Mouse (Mus musculus) midbrain, postnatal 0 days (tissue): ENCODE measurements around the gene Gpr157. TPM values are rescaled to one million over a fixed set of nuclear protein-coding genes. Genes with fewer than 3 reads are reported as not detected.
A peak's percentile ranks its signal among the peaks of the same experiment; 100 is the strongest.

Source experiments
- ATAC-seq: fragments of 200-750 bp; cut with Nextera tagmentation; 2 replicates; pipeline ENCODE4 v1.8.0; 2017; ENCODE audit warnings: moderate number of reproducible peaks, mild to moderate bottlenecking, moderate TSS enrichment, moderate library complexity; ENCODE audit not compliant: low FRiP score
- DNase-seq: peaks from one replicate; pipeline ENCODE4 v3.0.0-alpha.2; 2015; ENCODE audit warnings: low spot score
- H3K27ac ChIP-seq: fragments of 300-500 bp; sonication (generic); 2 replicates; pipeline ENCODE4 v1.5.1; 2014; ENCODE audit warnings: low read depth, mild to moderate bottlenecking, low read length, mixed read lengths
- H3K27me3 ChIP-seq: fragments of 300-500 bp; sonication (generic); 2 replicates; pipeline ENCODE4 v1.6.1; 2014; ENCODE audit warnings: low read length, control low read depth, mixed read lengths; ENCODE audit not compliant: insufficient read depth
- H3K36me3 ChIP-seq: fragments of 300-500 bp; sonication (generic); 2 replicates; pipeline ENCODE4 v1.6.1; 2014; ENCODE audit warnings: low read length, control low read depth, mixed read lengths; ENCODE audit not compliant: insufficient read depth
- H3K4me1 ChIP-seq: fragments of 300-500 bp; sonication (generic); 2 replicates; pipeline ENCODE4 v1.6.1; 2014; ENCODE audit warnings: mild to moderate bottlenecking, control low read depth, antibody characterized with exemption, low read length, mixed read lengths; ENCODE audit not compliant: insufficient read depth
- H3K4me2 ChIP-seq: fragments of 300-500 bp; sonication (generic); 2 replicates; pipeline ENCODE4 v1.6.1; 2014; ENCODE audit warnings: low read depth, mild to moderate bottlenecking, low read length, mixed read lengths; ENCODE audit not compliant: poor library complexity, severe bottlenecking
- H3K4me3 ChIP-seq: fragments of 300-500 bp; sonication (generic); 2 replicates; pipeline ENCODE4 v1.5.1; 2014; ENCODE audit warnings: low read depth, mild to moderate bottlenecking, low read length, moderate library complexity
- H3K9ac ChIP-seq: fragments of 300-500 bp; sonication (generic); replicated peaks from 2 replicates; pipeline ENCODE4 v1.6.1; 2014; ENCODE audit warnings: mild to moderate bottlenecking, low read length, moderate library complexity, mixed read lengths; ENCODE audit not compliant: poor library complexity, severe bottlenecking
- H3K9me3 ChIP-seq: fragments of 300-500 bp; sonication (generic); 2 replicates; pipeline ENCODE4 v1.6.1; 2016; ENCODE audit warnings: low read length, control low read depth
- CTCF ChIP-seq: IDR thresholded peaks from 2 replicates; pipeline ENCODE4 v1.5.1; 2016; ENCODE audit warnings: antibody characterized with exemption, mild to moderate bottlenecking
- WGBS: fragments of 180-500 bp; shearing (Covaris S2); extraction: QIAGEN DNeasy Blood & Tissue Kit; methylation state at CpG from one replicate; pipeline ENCODE4 v1.1.7; 2014; 5-methylcytosine and 5-hydroxymethylcytosine counted together
- polyA plus RNA-seq: library from polyadenylated mRNA; unstranded; fragments of >200 nt; fragmentation: Nextera tagmentation; extraction: Ambion mirVana; gene quantifications from 2 replicates; pipeline ENCODE4 v1.2.1, GENCODE M21; 2015
- total RNA-seq: library from RNA; depleted of rRNA; stranded (reverse); fragments of >200 nt; gene quantifications from 2 replicates; pipeline ENCODE4 v1.2.3, GENCODE M21; 2014

Gene Gpr157
- total and polyA plus RNA-seq, 2 experiments from 2014 or later, result 0.47 to 4.4 TPM

DNA sequence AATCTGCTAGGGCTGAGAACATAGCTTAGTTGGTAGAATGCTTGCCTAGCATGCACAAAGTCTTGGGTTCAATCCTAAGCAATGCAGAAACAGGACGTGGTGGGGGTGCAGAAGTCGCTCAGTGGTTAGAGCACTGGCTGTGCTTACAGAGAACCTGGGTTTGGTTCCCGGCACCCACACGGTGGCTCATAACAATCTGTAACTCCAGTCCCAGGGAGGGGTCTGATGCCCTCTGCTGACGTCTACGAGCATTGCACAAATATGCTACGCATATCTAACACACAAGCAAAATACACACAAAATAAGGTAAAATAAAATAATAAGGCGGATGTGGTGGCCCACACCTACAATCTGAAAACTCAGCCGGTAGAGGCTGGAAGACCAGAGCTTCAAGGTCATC lies 43.6 kb upstream of the Gpr157 start:
- 97% methylated on average over 9 of the region's 9 CpGs for WGBS
- Histone ChIP-seq H3K9me3 (no peaks in the 10 kb centered on the region), H3K4me1 (peaks cover 12% of the 10 kb centered on the region), H3K9ac (no peak overlapping the region), H3K27ac (no peak overlapping the region), H3K4me3 (no peak overlapping the region), H3K27me3 (peaks cover 17% of the 10 kb centered on the region), H3K4me2 (no peak overlapping the region), H3K36me3 (no peaks in the 10 kb centered on the region)
- no peak for ATAC-seq
- no peak for DNase-seq
- TF ChIP-seq CTCF, result 0 out of 2 replicates have a peak, but pooled peaks have one; percentile 6

DNA sequence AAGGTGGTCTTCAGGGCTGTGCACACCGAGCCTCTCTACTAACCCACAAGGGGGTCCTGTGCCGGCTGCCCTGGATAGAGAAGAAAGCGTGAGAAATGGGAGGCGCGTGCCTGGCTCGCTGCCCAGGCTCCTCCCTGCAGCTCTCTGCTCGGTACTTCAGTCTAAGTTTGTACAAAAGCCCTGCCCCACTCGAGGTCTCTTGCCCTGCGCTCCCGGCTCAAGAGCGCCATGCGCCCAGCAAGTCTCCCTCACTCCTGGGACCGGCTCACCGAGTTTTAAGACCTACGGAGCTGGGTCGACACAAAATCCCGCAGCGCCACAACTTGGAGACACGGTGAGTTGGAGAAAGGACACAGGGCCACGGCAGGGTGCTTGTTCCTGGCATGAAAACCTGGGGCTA lies 39.1 kb upstream of the Gpr157 start:
- no peak overlapping the region for H3K27ac ChIP-seq
- H3K9me3 ChIP-seq, result no peaks in the 10 kb centered on the region
- H3K4me2 ChIP-seq, result peak overlapping the region; percentile 96
- peaks cover 26% of the 10 kb centered on the region for H3K27me3 ChIP-seq
- H3K4me3 ChIP-seq, result peak overlapping the region; percentile 44
- H3K36me3 ChIP-seq, result no peaks in the 10 kb centered on the region
- no peak for ATAC-seq
- WGBS, result 3% methylated on average over 20 of the region's 20 CpGs
- peaks cover 15% of the 10 kb centered on the region for H3K4me1 ChIP-seq
- H3K9ac ChIP-seq, result peak overlapping the region; percentile 19; the same call in 1 of the 2 replicates
- DNase-seq, result peak; percentile 53
- no peak for TF ChIP-seq CTCF

DNA sequence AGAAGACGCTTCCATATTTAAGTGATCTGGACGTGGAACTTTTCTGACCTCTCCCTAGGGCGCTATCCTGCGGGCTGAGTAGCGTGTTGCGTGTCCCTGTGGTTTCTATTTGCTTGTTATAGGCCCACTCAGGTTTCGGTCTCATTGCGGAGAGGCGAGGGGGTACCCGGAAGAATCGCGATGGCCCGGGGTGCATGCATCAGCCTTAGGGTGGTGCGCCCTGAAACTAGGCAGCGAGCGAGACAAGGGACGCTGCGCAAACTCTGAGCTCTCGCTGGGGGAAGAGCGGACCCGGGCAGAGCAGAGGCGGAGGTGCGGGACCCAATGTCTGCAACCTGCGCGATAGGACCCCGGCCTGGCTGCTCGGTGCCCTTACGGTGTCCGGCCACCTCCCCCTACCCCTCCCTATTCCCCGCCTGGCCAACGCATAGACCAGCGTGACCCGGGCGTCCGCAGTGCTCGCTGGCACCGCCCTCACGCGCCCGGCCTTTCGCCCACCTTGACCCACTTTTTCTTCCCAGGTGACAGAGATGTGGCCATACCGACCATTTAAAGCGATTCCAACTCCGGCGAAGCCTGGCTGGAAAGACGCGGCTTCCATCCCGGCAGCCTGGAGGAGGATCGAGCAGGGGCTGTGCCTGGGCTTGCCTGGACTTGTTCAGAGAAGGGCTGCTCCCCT lies 38.5 kb upstream of the Gpr157 start:
- no peak for TF ChIP-seq CTCF
- peak overlapping the region; percentile 96 for H3K4me2 ChIP-seq
- H3K27me3 ChIP-seq, result peaks cover 26% of the 10 kb centered on the region
- H3K27ac ChIP-seq, result no peak overlapping the region
- no peak for ATAC-seq
- no peaks in the 10 kb centered on the region for H3K9me3 ChIP-seq
- peak overlapping the region; percentile 44 for H3K4me3 ChIP-seq
- WGBS, result 3% methylated on average over 40 of the region's 49 CpGs
- H3K4me1 ChIP-seq, result peaks cover 15% of the 10 kb centered on the region
- 0 out of 2 replicates have a peak overlapping the region, but pooled peaks have one; percentile 19 for H3K9ac ChIP-seq
- no peaks in the 10 kb centered on the region for H3K36me3 ChIP-seq
- no peak for DNase-seq

DNA sequence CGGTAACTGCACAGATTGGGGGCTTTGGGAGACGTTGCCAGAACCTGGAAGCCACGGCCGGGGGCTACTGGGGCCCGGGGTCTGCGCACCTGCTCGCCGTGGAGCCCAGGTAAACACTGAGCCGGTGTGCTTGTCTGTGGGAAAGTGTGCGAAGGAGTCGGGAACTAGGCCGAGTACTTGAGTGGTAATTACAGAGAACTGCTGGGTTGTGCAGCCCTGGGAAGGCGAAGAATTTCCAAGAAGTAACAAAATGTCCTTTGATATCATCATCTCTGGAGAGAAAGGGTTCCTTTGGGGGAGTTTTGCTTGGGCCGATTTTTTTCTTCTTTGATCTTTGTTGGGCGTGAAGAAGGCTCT lies 38.0 kb upstream of the Gpr157 start:
- no peak for DNase-seq
- TF ChIP-seq CTCF, result no peak

DNA sequence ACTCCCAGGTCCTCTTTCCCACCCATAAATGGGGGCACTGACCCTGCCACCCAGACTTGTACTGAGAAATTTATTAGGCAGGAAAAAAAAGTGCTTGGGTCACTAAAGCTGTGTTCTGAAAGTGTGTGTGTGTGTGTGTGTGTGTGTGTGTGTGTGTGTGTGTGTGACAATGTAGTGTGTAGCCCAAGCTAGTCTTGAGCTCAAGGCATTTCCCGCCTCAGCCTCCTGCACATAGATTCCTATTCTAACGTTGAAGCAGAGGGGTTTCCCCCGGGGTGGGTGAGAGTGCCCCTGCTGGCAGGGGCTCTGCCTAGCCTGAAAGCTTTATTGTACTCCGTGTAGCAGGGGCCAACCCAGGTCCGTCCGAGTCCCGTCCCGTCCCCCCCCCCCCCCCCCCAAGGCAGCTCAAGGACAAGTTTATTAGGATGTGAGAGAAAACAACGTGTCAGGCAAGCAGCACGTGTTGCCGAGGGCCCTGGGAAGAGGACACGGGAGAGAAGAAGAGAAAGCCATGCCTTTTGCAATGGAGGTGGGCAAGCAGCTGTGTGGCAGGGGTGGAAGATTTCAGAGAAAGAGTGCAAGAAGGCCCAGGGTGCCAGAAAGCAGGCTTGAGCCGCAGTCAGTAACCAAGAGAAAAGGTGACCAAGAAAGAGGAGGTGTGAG lies 37.5 kb upstream of the Gpr157 start:
- 17% methylated on average over 13 of the region's 13 CpGs for WGBS
- peaks cover 15% of the 10 kb centered on the region for H3K4me1 ChIP-seq
- no peak overlapping the region for H3K27ac ChIP-seq
- no peaks in the 10 kb centered on the region for H3K9me3 ChIP-seq
- no peak for DNase-seq
- no peak for ATAC-seq
- TF ChIP-seq CTCF, result no peak
- H3K27me3 ChIP-seq, result peaks cover 26% of the 10 kb centered on the region
- H3K4me3 ChIP-seq, result no peak overlapping the region
- H3K4me2 ChIP-seq, result no peak overlapping the region
- H3K9ac ChIP-seq, result no peak overlapping the region
- H3K36me3 ChIP-seq, result no peaks in the 10 kb centered on the region

More for the DNA sequence above, 38.0 kb upstream of the Gpr157 start:
- no peak for ATAC-seq
- Histone ChIP-seq H3K4me1 (peaks cover 15% of the 10 kb centered on the region), H3K27me3 (peaks cover 26% of the 10 kb centered on the region), H3K4me3 (peak overlapping the region; percentile 44), H3K9ac (no peak overlapping the region), H3K4me2 (peak overlapping the region; percentile 96), H3K36me3 (no peaks in the 10 kb centered on the region), H3K9me3 (no peaks in the 10 kb centered on the region), H3K27ac (no peak overlapping the region)
- WGBS, result 19% methylated on average over 15 of the region's 15 CpGs

DNA sequence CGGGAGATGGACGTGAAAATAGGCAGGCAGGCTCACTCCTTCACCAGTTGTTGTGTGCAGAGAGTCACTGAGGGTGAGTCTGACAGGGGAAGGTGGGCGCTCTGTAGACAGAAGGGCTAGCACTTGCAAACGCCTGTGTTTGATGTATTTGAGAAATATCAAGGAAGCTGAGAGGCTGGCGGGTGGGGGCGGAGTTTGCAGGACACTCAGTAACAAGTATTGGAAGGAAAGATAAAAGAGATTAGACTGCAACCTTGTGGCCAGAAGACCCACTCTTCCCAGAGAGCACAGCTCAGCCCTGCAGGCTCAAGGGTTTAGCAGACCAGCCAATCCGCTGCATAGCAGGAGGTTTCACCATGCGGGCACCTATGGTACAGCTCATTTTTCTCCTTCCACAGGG lies 35.7 kb upstream of the Gpr157 start:
- Histone ChIP-seq H3K9me3 (no peaks in the 10 kb centered on the region), H3K9ac (no peak overlapping the region)

More for the DNA sequence above, 35.7 kb upstream of the Gpr157 start:
- no peak overlapping the region for H3K27ac ChIP-seq
- DNase-seq, result no peak
- H3K27me3 ChIP-seq, result peaks cover 22% of the 10 kb centered on the region
- 79% methylated on average over 8 of the region's 8 CpGs for WGBS
- no peaks in the 10 kb centered on the region for H3K36me3 ChIP-seq
- ATAC-seq, result no peak
- no peak overlapping the region for H3K4me3 ChIP-seq
- peaks cover 15% of the 10 kb centered on the region for H3K4me1 ChIP-seq
- no peak for TF ChIP-seq CTCF
- no peak overlapping the region for H3K4me2 ChIP-seq
